Mouse (Mus musculus) kidney, postnatal 36 days (tissue): ENCODE results near the gene 1700001C02Rik.
A peak's percentile ranks its signal among the peaks of the same experiment; 100 is the strongest.

Source experiments
- DNase-seq, 2 experiments: peaks; one replicate each; pipeline ENCODE4 v3.0.0; 2021 to 2022; ENCODE audit warnings: mixed read lengths in 2 of 2

1700001C02Rik gene

DNA sequence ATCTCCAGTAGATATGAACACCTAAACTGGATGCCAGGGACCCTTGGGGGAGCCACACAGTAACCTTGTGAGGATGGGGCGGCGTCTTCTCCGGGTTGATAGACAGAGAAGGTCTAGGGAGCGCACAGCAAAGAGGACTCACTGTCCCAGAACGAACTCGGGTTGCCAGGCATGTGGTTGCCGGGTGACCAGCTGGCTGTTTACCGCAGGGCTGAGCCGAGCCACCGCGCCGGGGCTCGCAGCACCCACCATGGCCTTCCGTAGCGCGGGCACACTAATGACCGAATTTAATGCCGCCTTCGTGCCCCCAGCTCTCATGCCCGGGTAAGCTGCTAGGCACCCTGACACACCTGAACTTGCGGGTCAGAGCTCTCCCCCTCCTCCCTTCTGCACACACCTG lies at the start of gene 1700001C02Rik:
Gene 1700001C02Rik, plus strand, starts transcription at position 187 of the 400 bp plus-strand sequence.
- peak in 1 of 2 experiments; percentile 11 for DNase-seq

DNA sequence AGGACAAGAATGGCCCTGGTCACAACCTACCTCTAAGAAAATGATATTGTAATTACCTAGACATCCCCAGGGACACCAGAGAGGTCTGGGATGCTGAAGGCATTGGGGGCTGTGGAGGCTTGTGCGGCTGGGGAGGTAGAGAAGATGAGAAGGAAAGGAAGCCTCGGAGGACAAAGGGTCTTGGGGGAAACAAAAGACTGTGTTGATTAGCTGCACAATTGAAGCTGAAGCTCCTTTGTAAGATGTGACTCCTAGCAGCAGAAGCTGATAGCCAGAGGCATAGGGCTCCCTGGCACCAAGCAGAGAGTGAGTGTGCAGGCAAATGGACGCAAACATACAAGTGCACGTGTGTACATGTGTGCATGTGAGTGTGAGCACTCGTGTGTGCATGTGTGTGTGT lies 49.2 kb upstream of the 1700001C02Rik start:
- DNase-seq: no peak

DNA sequence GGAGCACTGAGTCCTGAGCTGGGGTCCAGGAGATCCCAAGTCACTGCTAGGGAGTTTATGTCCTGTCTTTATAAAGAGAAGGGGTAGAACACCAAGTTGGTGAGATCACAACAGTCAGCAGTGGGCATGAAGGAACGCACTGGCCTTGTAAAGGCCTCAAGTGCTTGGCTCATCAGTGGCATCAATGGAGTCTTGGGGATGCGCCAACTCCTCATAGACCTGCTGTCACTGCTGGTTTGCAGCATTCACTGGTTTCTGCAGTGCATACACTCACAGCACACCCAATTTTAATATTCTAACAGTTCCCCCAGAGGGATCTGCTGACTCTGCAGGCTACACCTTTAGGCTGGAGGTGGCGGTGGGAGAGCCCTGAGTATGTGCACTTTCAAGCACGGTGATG lies 42.7 kb upstream of the 1700001C02Rik start:
- DNase-seq: no peak

DNA sequence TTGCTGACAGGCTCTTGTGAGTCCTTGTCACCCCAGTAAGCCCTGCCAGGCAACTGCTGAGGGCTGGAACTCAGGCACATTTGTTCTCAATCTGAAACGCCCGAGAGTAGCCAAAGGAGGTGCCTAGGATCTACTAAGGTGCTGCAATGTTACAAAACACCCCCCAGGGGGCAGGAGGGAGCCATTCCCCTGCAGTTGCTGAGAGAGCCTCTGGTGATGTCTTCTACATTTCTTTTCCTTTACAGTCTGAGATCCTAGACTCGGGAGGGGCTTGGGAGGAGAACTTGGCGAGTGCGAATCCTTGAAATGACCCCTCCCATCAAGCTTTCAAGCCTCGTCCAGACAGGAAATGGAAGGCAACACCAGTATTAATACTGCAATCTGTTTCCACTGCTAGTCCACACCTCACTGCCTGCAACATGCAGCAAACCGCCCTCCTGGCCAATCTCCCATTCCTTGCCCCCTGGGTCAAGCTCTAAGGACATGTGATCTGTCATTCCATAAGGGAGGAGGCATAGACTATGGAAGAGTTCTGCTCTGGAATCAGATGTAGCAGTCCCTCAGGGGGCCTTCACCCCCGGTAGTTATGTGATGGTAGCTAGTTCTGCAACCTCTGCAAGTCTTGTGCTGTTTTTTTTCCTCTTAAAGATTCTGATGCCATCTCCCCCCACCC lies 42.1 kb upstream of the 1700001C02Rik start:
- DNase-seq: peak; percentile 22 to 79

DNA sequence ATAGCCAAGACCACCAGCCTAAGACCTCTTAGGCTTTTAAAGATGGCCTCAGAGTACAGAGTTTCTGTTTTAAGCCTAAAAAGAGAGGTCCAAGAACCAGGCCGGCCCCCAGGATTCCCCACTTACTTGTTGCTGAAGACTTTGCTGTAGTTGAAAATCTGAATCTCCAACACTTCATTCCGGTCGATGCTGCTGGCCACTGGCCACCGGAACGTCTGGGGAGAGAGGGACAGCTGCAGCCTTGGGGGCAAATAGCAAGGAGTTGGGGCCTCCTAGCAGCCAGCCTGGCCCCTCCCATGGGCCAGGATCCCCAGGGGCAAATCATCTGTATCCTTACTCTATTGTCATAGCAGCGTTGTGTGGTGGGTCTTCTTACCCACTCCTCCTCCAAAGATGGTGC lies 38.4 kb upstream of the 1700001C02Rik start:
- no peak for DNase-seq

DNA sequence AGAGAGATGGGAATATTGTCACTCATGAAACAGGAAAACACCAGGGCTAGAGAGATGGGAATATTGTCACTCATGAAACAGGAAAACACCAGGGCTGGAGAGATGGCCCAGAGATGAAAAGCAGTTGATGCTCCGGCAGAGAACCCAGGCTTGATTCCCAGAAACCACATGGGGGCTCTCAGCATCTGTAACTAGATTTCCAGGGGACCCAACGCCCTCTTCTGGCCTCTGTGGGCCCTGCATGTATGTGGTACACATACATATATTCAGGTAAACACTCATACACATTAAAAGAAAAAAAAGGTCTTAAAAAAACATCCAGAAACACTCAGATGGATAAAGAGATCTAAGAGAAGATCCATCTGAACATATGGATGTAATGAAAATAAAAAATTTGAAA lies 26.9 kb upstream of the 1700001C02Rik start:
- DNase-seq: no peak

DNA sequence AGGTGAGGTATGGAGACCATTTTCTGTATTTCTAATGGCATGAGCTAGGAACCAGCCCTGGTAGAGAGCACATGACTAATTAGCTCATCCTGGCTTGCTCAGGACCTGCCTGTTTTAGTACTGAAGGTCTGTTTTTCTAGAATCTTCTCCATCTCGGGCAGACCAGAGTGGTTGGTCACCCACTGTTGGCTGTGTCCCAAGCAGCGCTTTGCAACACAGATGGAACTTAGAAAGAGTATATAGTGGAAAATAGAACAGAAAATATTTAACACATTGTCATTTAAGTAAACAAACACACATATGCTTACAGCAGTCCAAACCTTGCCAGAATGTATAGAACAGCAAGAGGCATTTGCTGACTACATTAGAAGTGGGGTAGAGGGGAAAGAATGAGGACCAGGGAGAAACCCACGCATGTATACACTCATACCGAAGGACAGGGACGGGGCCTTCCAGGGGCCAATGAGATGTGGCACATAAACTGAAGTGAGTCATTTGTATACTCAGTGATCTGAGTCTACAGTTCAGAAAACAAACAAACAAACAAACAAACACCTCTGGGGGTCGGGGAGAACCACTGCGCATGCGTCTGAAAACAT lies 25.4 kb upstream of the 1700001C02Rik start:
- DNase-seq: no peak

DNA sequence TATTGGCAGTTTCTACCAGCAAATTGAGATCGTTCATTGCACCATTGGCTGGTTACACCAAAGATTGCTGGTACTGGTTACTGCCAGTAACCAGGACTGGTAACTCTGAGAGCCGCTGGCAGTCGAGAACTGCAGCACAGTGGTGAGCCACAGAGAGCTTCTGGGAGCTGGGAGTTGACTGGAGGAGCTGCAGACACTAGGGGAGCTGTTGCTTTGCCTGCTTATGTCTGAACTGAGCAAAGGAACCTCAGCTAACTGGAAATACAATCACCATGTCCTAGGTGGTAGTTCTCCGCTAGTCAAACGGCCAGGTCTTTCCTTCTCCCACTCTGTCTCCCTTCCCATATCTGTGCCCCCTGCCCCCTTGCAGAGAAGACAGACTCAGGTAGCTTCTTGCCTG lies 23.7 kb upstream of the 1700001C02Rik start:
- DNase-seq: peak in 1 of 2 experiments; percentile 22

DNA sequence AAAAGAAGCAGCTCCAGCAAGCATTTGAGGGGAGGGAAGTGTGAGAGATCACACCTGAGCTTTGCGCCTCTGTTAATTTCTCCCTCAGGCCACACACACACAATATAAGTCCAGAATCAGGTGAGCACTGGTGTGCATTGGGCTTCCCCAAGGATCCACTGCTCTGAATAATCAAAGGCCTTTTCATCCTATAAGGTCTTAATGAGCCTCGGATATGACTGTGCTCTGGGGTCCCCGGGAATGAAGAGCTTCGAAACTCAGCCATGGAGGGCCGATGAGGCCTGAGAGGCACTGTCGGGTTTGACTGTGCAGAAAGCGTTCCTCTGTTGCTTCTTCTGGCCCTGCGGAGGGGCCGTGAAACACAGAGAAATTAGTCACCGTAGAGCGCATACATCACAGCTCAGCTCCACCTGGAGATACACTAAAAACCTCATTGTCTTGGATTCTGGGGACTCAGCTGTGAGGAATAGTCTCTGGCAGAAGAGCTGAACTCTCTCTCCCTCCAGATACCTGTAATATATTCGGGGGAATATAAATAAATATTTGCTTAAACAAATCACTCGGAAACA lies 21.4 kb upstream of the 1700001C02Rik start:
- DNase-seq: no peak

DNA sequence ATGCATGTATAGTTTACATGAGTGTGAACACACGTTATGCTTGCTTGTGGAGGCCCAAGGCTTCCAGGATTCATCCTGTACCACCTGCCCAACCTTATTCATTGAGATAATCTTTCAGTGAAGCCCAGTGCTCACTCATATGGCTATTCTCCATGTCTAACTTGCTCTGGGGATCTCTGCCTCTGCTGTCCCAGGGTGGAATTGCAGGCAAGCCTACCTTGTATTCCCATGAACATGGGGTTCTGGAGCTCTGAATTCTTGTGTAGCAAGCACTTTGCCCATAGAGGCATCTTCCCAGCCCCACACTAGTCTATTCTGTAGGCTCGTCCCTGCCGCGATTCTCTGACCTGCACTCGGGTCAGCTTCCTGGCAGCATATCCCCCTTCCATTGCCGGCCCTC lies 9.8 kb upstream of the 1700001C02Rik start:
- peak in 1 of 2 experiments; percentile 62 for DNase-seq

DNA sequence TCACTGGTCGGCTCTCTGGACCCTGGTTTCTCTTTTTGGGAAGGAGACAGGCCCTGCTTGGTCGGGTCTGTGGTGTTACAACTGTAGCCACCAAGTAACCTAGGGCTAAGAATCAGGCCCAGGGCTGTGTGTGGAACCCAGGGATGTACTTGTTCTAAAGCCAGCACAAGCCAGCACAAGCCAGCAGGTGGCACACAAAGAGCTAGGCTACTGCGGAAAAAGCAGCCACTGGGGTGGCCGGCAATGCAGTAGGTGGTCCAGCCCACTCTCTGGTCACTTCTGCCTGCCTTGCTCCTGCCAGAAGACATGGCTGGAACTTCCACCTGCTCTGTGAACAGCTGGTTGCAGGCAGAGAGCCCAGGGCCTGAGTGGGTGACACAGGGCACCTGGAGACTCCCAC lies 5.7 kb upstream of the 1700001C02Rik start:
- no peak for DNase-seq

DNA sequence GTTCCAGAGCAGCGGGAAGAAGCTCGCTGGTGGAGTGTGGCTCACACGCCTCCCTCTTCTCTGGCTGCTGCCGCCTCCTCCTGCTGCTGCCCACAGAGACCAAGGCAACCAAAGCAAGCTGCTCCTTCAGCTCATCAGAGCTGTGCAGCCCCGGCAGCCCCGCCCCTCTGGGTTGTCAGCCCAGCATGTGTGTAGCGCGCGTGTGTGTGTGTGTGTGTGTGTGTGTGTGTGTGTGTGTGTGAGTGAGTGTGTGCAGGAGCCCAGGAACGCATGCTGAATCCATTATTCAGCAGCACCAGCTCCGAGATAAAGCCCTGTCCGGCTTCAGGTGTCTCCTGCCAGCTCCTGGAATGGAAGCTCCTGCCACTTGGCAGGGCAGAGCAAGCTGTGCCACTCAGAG lies 4.0 kb upstream of the 1700001C02Rik start, which contains the start of gene Otof:
Gene Otof, minus strand, starts transcription at position 112 of the 400 bp plus-strand sequence.
- DNase-seq: no peak

DNA sequence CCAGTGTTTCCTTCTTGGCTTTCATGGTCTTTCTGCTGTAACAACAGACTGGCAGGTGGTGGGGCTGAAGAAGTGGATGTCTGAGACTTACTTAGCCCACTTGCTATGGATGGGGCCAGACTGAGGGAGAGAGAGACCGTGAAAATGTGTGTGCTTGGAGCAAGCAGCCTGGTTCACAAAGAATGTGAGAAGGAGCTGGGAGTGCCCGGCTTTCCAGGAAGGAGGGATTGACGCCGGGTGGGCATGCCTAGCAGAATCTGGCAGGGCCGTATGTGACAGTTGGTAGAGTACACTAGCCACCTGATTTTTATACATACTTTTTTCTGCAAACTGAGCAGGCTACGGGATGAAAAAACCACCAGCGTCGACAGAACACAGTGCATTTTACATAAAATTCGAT lies 468 bp downstream of the 1700001C02Rik start:
- DNase-seq: no peak

DNA sequence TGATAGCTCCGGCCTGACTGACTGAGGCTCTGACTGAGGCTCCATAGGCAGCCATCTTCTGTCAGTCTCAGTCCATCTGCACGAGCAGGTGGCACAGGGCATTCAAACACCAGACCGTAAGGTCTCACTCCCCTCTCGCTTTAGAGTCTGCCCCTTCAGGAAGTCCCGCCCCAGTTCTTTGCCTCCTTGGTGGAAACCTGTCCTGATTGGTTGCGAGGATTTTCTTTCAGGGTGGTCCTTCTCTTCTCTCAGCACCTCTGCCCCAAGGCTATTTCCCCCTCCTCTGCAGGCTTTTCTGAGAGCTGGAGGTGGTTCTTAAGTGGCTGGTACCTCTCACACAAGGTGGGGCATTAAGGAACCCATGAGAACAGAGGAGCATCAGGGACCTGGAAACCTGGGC lies 4.6 kb downstream of the 1700001C02Rik start:
- no peak for DNase-seq

DNA sequence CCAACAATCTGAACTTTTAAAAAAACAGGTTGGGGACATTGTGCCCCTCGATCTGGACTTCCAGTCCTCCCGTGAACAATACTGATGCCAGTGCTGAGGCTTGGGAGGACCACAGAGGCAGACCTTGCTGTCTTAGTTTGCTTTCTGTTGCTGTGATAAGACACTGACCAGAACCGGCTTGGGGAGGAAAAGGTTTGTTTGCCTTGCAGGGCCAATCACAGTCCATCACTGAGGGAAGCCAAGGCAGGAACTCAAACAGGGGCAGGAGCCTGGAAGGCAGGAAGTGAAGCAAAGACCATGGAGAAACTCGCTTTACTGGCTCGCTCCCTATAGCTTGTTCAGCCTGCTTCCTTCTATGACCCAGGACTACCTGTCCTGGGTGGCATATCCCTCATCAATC lies 6.3 kb downstream of the 1700001C02Rik start:
- DNase-seq: no peak

DNA sequence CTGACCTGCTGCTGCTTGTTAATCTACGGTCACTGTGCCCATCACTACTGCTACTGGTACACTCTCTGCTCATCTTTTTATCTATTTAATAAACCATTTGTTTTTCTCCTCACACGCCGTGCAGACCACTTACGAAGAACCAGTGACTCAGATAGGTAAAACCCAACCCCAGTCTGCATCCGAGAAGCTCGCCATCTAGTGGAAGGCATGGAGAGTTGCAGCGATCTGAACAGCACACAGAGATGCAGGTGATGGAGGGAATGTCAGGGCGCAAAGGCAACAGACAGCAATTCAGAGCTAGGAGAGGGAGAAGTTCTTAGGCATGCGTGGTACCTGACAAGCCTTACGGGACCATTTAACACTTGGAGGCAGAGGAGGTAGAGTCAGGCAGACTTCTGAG lies 10.7 kb downstream of the 1700001C02Rik start:
- DNase-seq: peak; percentile 5 to 23

DNA sequence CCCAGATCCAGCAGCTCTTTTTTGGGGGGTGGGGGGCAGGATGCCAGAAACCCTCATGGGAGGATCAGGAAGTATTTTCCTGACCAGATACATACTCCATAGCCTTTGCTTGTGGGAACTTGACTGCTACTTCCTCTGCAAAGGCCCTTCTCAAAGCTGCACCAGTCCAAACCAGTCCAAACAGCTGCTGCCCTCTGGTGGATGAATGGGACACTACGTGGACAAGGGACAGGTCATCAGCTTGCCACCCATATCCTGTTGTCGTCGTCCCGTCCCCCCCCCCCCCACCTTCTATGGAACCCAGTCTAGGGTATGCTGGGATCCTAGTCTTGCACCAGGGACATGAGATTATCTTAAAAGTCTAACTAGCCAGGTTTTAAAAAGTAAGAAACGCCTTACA lies 16.5 kb downstream of the 1700001C02Rik start:
- DNase-seq: peak; percentile 64 to 82

DNA sequence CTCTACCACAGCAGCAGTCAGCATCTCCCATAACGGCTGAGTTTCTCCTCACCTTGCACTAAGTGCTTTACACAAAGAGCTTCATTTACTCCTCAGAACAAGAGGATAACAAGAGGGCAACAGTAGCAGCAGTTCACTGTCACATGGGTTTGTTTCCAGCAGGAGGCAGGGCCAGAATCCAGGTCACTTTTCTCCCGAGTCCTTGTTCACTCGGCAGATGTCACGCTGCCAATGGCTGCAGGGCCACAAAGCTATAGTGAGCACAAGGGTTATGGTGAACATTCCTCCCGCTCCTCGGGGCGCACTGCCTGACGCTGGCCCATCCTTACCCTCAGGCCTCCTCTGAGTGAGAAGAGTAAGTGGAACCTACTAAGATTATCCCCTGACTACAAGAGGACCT lies 17.7 kb downstream of the 1700001C02Rik start:
- peak; percentile 5 to 32 for DNase-seq

DNA sequence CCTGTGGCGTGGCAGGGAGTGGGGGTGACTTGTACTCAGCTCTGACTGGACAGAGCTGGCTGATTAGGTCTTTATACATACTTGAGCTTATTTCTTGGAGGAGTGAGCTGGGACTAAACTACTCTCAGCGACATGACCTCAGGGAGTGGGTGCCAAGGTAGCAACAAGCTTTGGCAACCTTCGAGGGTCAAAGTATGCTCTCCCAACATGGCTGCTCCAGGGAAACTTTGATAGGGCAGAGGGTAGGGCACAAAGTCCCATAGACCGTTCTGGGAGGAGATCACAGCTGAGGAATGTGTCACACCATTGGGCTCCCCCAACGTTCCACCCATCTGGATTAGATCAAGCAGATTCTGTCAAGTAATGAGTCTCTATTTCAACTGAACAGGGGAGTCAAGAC lies 18.7 kb downstream of the 1700001C02Rik start:
- DNase-seq: peak; percentile 45 to 61

DNA sequence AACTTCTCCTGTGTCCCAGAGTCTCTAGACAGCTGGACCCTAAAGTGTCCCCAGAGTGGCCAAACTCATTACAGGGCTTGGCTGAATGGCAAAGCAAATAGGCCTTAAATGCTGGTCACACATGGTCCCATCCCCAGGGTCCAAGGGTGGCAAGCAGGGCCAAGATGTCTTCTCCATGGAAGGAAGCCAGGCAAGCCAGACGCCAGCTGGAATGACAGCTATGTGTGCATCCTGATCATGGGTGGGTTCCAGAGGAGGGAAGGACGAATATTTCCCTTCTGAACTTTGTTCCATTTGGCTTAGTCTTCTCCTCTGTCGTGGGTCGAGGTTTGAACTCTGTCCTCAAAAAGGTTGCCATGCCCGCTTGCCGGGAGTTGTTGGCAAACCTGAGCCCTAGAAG lies 19.3 kb downstream of the 1700001C02Rik start:
- peak; percentile 59 to 65 for DNase-seq

DNA sequence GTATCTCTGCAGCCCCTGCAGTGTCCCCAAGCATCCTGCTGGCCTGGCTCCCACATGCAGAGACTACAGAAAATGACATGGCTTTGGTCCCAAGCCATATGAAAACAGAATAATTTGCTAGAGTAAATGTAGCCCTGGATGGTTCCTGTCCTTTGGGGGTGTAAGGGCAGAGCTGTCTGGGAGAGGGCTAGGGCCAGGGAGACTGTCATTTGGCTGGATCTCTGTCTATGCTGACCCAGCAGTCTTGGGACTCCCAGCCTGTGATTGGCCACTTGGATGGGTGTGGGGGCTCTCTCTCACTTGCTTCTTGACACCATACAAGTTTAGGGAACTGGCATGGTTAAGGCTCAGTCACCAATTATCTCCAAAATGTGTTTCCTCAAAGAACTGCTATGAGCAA lies 24.4 kb downstream of the 1700001C02Rik start:
- DNase-seq: no peak

DNA sequence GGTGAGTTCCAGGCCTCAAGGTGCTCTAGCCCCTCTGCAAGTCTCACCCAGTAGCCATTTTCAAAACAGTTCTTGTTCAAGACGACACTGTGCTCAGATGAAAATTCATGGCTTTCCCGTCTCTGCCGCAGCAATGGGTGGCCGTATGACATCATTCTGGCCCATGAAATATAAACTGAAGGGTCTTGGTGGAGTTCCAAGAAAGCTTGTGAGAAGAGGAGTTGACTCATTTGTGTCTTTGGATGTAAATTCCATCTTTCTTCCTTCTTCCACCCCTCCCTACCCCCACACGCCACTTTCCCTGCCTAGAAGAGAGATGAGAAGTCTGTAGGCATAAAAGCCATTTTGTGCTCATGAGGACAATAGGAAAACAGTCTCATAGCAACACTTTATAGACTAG lies 25.0 kb downstream of the 1700001C02Rik start:
- no peak for DNase-seq

DNA sequence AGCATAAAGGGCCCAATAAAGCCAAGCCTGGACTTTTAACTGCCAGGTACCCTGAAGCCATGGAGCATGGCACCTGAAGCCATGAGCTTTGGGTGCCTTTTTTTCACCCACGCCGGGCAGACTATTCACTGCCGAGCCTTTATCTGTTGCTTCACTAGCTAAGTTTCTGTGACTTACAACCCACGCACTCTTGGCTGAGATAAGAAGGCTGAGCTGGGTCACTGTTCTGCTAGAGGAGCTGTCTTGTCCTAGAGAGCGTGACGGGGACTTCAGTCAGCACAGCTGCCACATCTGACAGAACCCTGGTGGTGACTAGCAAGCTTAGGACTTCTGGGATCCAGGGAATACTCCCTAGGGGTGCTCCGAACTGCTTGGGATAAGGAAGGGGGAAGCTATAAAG lies 27.9 kb downstream of the 1700001C02Rik start:
- DNase-seq: no peak

DNA sequence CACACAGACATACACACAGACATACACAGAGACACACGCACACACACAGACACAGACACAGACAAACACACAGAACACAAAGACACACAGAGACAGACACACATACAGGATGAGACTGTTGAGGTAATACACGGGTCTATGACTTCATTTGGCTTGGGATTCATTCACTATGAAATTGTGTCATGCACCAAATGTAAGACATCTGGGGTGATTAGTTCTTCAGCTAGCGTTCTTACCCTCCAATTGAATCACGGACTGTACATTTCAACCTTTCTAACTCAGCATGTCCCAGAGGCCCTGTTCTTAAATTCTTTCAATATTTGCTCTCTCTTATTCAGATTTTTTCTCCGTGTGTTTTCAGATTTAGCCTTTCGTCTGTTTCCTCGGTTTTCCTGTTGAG lies 28.8 kb downstream of the 1700001C02Rik start:
- DNase-seq: no peak
